Mouse (Mus musculus) midbrain, embryonic 15.5 days (tissue): Measurements from ENCODE around the gene Fuz. TPM values are rescaled to one million over a fixed set of nuclear protein-coding genes. Genes with fewer than 3 reads are reported as not detected.

Experiments
- ATAC-seq: fragments of 200-750 bp; cut with Nextera tagmentation; replicated peaks from 2 replicates; pipeline ENCODE4 v1.8.0; 2017; ENCODE audit warnings: moderate TSS enrichment
- H3K27ac ChIP-seq: fragments of 300-500 bp; sonication (generic); 2 replicates; pipeline ENCODE4 v1.5.1; 2015; ENCODE audit warnings: mild to moderate bottlenecking, inconsistent platforms
- H3K27me3 ChIP-seq: fragments of 300-500 bp; sonication (generic); replicated peaks from 2 replicates; pipeline ENCODE4 v1.6.1; 2015; ENCODE audit warnings: inconsistent platforms
- H3K36me3 ChIP-seq: fragments of 300-500 bp; sonication (generic); replicated peaks from 2 replicates; pipeline ENCODE4 v1.6.1; 2015; ENCODE audit warnings: inconsistent platforms
- H3K4me1 ChIP-seq: fragments of 300-500 bp; sonication (generic); 2 replicates; pipeline ENCODE4 v1.6.1; 2015; ENCODE audit warnings: inconsistent platforms
- H3K4me2 ChIP-seq: fragments of 300-500 bp; sonication (generic); 2 replicates; pipeline ENCODE4 v1.6.1; 2015; ENCODE audit warnings: inconsistent platforms, mild to moderate bottlenecking, moderate library complexity
- H3K4me3 ChIP-seq: fragments of 300-500 bp; sonication (generic); 2 replicates; pipeline ENCODE4 v1.5.1; 2015; ENCODE audit warnings: mild to moderate bottlenecking, inconsistent platforms
- H3K9ac ChIP-seq: fragments of 300-500 bp; sonication (generic); 2 replicates; pipeline ENCODE4 v1.6.1; 2015; ENCODE audit warnings: mild to moderate bottlenecking, inconsistent platforms
- H3K9me3 ChIP-seq: fragments of 300-500 bp; sonication (generic); 2 replicates; pipeline ENCODE4 v1.6.1; 2016; ENCODE audit warnings: inconsistent platforms
- WGBS: fragments of 180-500 bp; shearing (Covaris S2); methylation state at CpG from one replicate; pipeline ENCODE4 v1.1.7; 2015; ENCODE audit warnings: mixed read lengths; 5-methylcytosine and 5-hydroxymethylcytosine counted together
- polyA plus RNA-seq: library from polyadenylated mRNA; unstranded; fragments of >200 nt; fragmentation: Nextera tagmentation; extraction: Ambion mirVana; gene quantifications from 2 replicates; pipeline ENCODE4 v1.2.1, GENCODE M21; 2015

The Fuz gene
- 20.3 and 22.9 TPM in 2 replicates for polyA plus RNA-seq

DNA sequence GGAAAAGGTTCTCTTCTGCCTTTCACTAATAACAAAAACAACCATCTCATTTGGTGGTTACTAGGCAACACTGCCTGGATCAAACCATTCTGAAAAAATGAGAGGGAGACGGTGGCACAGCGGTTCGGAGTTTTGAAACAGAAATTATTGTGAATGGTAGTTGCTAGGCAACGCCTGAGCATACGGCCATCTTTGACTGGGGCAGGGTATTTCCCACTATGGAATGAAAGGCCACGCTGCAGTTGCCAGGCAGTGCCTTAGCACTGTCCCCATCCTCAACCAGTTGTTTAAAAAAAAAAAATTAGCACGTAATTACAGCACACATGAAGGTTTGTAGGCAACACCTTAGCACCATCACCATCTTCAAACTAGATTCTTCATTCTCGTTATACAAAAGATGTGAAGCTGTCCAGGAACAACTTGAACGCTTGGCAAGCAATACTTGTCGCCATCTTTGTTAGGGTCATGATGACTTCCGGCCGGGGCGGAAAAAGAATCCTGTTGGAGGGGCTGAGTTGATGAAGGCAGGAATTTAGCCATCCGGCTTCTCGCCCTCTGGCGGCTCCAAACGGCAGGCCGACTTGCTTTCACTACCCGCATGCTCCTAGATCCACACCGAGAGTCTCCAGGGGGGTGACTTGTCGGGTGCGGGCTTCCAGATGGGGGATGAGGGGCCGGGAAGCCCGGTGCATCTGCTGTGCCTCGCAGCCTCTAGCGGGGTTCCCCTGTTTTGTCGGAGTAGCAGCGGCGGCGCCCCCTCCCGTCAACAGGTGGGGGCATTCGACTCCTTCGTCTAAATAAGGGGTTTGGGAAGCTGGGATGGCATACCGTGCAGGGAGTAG, at the start of gene Fuz:
TSS of gene Fuz (plus strand) at position 487 of the 842 bp plus-strand sequence.
- Histone ChIP-seq H3K4me1 (peaks cover 56% of the 10 kb centered on the region), H3K9me3 (no peaks in the 10 kb centered on the region), H3K4me3 (peak within 1 kb of the TSS; percentile 63), H3K9ac (peak within 1 kb of the TSS; percentile 71), H3K27ac (peak within 1 kb of the TSS; percentile 93), H3K36me3 (peaks cover 6% of the 10 kb centered on the region; the same call in 1 of the 2 replicates), H3K4me2 (peak within 1 kb of the TSS; percentile 66), H3K27me3 (no peaks in the 10 kb centered on the region)
- peak; percentile 81 for ATAC-seq
- under 1% methylated on average over 34 of the region's 34 CpGs for WGBS

DNA sequence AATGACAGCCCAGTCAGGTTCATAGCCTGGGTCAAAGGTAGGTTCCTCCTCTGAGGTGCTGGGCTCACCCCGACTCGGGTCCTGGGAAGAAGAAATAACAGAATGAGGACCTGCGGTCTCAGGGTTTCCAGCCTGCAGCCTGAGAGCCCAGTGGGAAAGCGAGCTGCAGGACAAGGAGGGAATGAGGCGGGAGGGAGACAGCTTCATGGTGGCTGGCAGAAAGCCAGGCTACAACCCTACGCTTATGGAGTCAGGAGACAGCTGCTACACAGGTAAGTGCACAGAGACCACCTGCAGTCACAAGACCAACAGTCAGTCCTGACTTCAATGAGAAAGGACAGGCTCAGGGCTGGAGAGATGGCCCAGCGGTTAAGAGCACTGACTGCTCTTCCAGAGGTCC, 49.1 kb upstream of the Fuz start:
- Histone ChIP-seq H3K9me3 (no peaks in the 10 kb centered on the region), H3K4me3 (no peak overlapping the region), H3K4me2 (no peak overlapping the region), H3K4me1 (peaks cover 35% of the 10 kb centered on the region), H3K27me3 (peaks cover 2% of the 10 kb centered on the region), H3K9ac (no peak overlapping the region), H3K36me3 (peaks cover 38% of the 10 kb centered on the region; the same call in 1 of the 2 replicates), H3K27ac (no peak overlapping the region)
- 94% methylated on average over 7 of the region's 7 CpGs for WGBS
- ATAC-seq: no peak

DNA sequence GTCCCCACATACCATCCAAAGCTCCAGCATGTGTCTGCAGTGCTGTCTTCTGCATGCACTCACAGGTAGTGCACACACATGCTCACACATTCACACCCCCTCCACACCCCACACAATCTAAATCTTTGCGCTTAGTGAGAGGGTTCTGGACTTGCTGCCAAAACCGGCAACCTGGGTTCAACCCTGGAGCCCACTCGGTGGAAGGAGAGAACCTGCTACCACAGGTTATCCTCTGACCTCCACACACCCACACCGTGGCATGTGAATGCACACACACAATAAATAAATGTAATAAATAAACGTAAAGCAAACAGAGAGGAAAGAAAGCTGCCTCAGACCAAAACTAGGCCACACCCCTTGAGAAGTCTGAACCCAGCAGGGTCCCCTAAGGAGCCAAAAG, 48.1 kb upstream of the Fuz start:
- Histone ChIP-seq H3K4me1 (peaks cover 35% of the 10 kb centered on the region), H3K4me2 (peak overlapping the region; percentile 70), H3K27me3 (no peaks in the 10 kb centered on the region), H3K4me3 (peak overlapping the region; percentile 86), H3K36me3 (peaks cover 33% of the 10 kb centered on the region), H3K27ac (peak overlapping the region; percentile 99; the same call in 1 of the 2 replicates), H3K9ac (peak overlapping the region; percentile 38), H3K9me3 (no peaks in the 10 kb centered on the region)
- no peak for ATAC-seq
- 80% methylated on average over 5 of the region's 5 CpGs for WGBS

DNA sequence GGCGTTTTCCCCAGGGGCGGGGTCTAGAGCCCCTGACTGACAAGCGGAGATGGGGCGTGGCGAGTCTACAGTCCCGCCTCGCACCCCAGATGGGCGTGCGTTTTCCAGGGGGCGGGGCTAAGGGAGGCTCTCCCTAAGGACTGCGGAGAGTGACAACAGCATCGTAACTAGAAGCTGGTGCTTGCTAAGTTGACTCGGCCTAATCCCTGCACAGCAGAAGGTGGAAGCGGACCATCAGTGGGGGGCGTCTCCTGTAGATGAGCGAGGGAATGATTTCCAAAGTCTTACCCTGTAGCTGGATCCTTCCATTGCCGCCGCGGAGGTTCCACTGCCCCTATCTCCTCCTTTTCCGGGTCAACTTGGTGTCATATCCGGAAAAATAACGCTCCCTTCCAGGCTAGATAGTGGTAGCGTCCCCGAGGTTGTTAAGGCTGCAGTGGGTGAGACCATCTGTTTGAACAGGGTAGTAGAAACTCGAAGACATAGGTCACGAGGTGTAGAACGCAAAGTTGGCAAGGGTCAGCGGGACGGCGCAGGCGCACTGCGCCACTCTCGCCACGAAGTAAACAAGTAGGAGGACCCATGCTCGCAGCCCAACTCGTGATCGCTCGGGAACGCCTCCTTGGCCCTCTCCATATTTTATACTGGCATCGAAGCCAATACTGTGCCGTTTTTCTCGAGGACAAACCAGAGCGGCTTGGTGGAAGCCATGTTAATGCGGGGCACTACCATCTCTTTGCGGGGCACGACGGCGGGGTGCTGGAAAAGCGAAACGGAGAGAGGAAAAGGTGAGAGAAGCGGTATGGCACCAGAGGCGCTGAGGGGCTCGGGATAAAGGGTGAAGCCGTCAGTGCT, 47.1 kb upstream of the Fuz start, which contains the start of the genes Akt1s1 and Tbc1d17:
TSS of gene Akt1s1 (plus strand) at position 431 of the 855 bp plus-strand sequence.
TSS of gene Tbc1d17 (minus strand) at position 519 of the 855 bp plus-strand sequence.
- WGBS: under 1% methylated on average over 54 of the region's 54 CpGs
- Histone ChIP-seq H3K9ac (peak within 1 kb of the TSS; percentile 84), H3K27ac (peak within 1 kb of the TSS; percentile 99), H3K27me3 (no peaks in the 10 kb centered on the region), H3K4me1 (peaks cover 39% of the 10 kb centered on the region), H3K4me3 (peak within 1 kb of the TSS; percentile 86), H3K4me2 (peak within 1 kb of the TSS; percentile 70), H3K36me3 (peaks cover 32% of the 10 kb centered on the region), H3K9me3 (no peaks in the 10 kb centered on the region)
- ATAC-seq: peak; percentile 90

DNA sequence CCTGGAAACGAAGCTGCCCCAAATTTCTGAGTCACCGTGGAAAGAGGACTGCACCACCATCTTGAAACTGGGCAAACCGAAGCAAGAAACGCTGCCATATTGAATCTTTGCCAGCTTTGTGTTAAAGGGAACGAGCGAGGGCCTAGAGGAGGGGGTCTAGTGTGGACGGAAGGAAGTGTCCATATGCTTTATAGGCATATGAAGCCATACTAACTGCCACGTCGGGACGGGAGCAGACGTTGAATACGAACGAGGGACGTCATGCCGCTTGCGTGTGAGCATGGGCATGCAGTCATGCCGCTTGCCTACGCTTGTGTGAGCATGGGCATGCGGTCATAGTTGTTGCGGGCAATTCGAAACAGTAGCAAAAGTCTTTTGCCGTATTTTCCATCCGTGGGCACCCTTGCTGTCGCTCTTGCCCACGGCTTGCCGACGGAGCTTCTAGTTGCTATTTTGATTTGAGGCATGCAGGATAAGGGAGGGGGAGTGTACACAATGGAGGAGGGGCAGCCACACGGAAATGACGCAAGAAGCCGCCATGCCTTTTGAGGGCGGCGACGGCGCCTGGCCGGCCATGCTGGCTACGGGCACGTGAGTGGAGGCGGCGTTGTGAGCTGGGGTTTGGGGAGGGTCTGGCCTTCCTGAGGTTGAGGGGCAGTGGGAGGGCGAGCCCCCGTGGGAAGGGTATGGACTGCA, 46.3 kb upstream of the Fuz start:
- Histone ChIP-seq H3K36me3 (peaks cover 25% of the 10 kb centered on the region), H3K4me1 (peaks cover 46% of the 10 kb centered on the region), H3K27me3 (no peaks in the 10 kb centered on the region), H3K9ac (peak overlapping the region; percentile 84), H3K27ac (peak overlapping the region; percentile 99), H3K4me2 (peak overlapping the region; percentile 70), H3K9me3 (no peaks in the 10 kb centered on the region), H3K4me3 (peak overlapping the region; percentile 86)
- peak; percentile 85 for ATAC-seq
- under 1% methylated on average over 41 of the region's 41 CpGs for WGBS

DNA sequence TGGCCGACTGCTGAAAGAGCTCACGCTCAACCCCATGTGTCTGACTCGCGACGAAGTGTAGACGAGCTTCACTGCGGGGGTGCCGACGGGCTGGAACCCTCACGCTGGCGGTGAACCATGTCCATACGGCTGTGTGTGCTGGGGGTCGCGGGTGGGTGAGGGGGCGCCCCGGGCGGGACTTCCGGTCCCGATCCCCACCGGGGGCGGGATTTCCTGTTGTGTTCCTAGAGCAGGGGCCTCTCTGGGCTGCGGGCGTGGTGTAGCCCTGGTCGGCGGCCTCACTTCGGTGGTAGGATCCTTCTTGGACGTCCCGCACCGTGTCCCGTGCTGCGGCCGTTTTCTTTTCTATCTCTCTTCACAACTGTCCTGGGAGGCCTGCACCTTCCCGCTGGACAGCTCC, 45.7 kb upstream of the Fuz start:
- H3K4me3 ChIP-seq: peak overlapping the region; percentile 86
- under 1% methylated on average over 33 of the region's 33 CpGs for WGBS
- peak; percentile 31 for ATAC-seq
- no peaks in the 10 kb centered on the region for H3K9me3 ChIP-seq
- peak overlapping the region; percentile 70 for H3K4me2 ChIP-seq
- H3K27me3 ChIP-seq: no peaks in the 10 kb centered on the region
- H3K27ac ChIP-seq: peak overlapping the region; percentile 99
- H3K9ac ChIP-seq: peak overlapping the region; percentile 84
- H3K4me1 ChIP-seq: peaks cover 52% of the 10 kb centered on the region
- peaks cover 19% of the 10 kb centered on the region for H3K36me3 ChIP-seq

DNA sequence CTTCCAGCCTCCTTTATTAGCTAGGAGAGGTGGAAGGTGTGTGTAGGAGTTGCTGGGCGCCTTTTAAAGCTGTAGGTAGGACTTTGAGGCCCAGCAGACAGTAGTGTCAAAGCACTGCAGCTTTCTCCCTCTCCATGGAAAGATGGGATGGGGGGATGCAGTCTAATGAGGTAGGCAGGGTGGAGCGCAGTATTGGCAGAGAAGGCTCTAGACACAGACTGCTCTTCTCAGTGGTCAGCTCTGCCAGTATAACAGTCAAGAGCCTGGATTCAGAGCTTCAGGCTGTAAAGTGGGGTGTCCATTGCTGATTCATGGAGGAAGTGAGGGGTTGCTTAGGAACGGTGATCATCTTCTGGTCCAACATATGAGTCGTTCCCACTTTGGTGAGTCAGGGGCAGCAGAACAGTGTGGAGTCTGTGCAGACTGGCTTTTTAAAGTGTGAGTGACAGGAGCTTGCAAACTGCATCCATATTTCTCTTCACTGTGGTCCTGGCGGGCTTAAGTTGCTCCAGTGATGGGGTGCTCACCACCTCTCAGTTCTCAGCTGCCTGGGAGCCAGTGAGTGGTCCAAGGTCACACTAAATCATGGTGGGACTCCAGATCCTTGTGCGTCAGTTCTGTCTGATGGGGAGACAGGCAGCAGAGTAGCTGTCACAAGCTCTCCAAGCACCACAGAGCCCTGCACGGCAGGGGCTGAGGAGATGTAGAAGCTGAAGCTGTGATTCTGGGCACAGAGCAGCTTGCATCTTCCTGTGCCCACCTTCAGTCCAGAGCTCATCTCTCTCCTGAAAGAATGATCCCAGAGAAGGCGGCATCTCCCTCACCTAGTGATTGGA, 44.9 kb upstream of the Fuz start:
- Histone ChIP-seq H3K4me1 (peaks cover 58% of the 10 kb centered on the region), H3K4me2 (peak overlapping the region; percentile 70), H3K27me3 (no peaks in the 10 kb centered on the region), H3K9ac (peak overlapping the region; percentile 84; the same call in 1 of the 2 replicates), H3K36me3 (peaks cover 11% of the 10 kb centered on the region), H3K27ac (peak overlapping the region; percentile 99), H3K9me3 (no peaks in the 10 kb centered on the region), H3K4me3 (peak overlapping the region; percentile 86)
- ATAC-seq: no peak
- 80% methylated on average over 8 of the region's 8 CpGs for WGBS

DNA sequence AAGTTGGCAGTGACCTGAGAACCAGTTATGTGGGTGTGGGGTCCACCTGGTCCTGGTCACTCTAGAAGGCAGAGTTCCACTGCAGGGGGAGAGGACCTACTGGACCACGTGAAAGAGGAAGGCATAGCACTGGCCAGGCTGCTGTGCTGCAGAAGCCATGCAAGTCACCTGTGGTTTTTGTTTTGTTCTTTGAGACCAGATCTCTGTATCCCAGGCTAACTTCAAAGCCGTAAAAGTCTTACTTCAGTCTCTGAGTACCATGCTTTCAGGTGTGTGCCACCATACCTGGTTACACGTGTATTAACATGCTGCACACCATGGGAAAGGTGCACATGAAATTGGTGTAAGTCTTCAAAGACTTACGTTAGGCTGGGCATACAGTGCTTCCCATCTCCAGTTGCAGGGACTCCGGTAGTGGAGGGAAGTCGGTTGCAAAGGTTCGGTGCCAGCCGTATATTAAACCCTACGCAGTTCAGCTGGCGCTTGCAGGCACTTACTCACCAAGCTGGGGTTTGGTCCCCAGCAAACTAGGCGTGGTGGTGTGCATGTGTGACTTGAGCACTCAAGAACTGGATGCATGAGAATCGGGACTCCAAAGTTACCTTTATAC, 44.1 kb upstream of the Fuz start:
- H3K27me3 ChIP-seq: no peaks in the 10 kb centered on the region
- no peaks in the 10 kb centered on the region for H3K9me3 ChIP-seq
- H3K4me3 ChIP-seq: no peak overlapping the region
- no peak overlapping the region for H3K27ac ChIP-seq
- peaks cover 8% of the 10 kb centered on the region; the same call in 1 of the 2 replicates for H3K36me3 ChIP-seq
- H3K4me1 ChIP-seq: peaks cover 61% of the 10 kb centered on the region
- no peak for ATAC-seq
- H3K9ac ChIP-seq: no peak overlapping the region
- no peak overlapping the region for H3K4me2 ChIP-seq
- 91% methylated on average over 12 of the region's 12 CpGs for whole genome bisulfite sequencing

DNA sequence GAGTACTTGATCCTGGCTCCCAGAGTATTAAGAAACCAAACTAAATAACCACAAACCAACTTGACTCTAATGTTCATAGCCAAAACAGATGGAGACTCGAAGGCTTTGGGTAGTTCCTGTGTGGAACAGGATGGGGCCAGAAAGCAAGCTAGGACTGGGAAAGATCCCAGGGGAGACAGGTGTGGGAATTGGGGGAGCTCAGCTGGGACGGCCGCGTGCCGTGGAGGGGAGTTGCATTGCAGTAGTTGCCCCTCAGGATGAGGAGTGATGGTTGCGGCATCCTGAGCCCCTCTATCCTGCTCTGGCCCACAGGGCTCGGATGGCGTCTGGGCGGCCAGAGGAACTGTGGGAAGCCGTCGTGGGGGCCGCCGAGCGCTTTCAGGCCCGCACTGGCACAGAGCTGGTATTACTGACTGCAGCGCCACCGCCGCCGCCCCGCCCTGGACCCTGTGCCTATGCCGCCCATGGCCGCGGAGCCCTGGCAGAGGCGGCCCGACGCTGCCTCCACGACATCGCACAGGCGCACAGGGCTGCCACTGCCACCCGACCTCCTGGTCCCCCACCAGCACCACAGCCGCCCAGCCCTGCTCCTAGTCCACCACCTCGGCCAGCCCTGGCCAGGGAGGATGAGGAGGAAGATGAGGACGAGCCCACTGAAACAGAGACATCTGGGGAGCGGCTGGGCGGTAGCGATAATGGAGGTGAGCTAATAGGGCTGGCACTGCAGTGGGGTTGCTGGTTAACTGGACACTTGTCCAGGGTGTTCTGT, 43.4 kb upstream of the Fuz start:
- no peaks in the 10 kb centered on the region for H3K27me3 ChIP-seq
- ATAC-seq: no peak
- no peak overlapping the region for H3K9ac ChIP-seq
- H3K4me3 ChIP-seq: no peak overlapping the region
- 92% methylated on average over 36 of the region's 36 CpGs for WGBS
- no peak overlapping the region for H3K4me2 ChIP-seq
- H3K4me1 ChIP-seq: peaks cover 55% of the 10 kb centered on the region
- H3K27ac ChIP-seq: no peak overlapping the region
- H3K36me3 ChIP-seq: peaks cover 8% of the 10 kb centered on the region; the same call in 1 of the 2 replicates
- H3K9me3 ChIP-seq: no peaks in the 10 kb centered on the region

DNA sequence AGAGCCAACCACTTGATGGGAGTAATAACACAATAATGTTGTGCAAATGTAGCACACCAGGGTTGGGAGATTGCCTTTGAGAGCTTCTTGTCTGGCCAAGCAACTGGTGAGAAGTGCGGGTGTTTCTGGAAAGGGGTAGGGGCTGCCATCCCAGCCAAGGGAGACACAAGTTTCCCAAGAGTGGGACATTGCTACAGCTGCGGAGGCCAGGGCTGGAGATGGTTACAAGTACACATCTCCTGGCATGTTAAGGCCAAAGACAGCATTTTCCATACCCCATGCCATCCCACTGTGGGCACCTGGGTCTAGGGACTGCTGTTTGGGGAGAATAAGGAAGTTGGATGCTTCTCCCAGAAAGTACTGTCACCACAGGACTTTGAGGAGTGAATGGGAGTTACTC, 42.8 kb upstream of the Fuz start:
- peaks cover 8% of the 10 kb centered on the region; the same call in 1 of the 2 replicates for H3K36me3 ChIP-seq
- no peak overlapping the region for H3K4me2 ChIP-seq
- H3K9ac ChIP-seq: no peak overlapping the region
- H3K27ac ChIP-seq: no peak overlapping the region
- ATAC-seq: no peak
- H3K9me3 ChIP-seq: no peaks in the 10 kb centered on the region
- H3K27me3 ChIP-seq: no peaks in the 10 kb centered on the region
- H3K4me1 ChIP-seq: peaks cover 55% of the 10 kb centered on the region
- no peak overlapping the region for H3K4me3 ChIP-seq
- WGBS: 98% methylated on average over 2 of the region's 2 CpGs
